Mouse (Mus musculus) heart, postnatal 10 days (tissue): ENCODE measurements around the gene Scyl1. TPM values are rescaled to one million over a fixed set of nuclear protein-coding genes. Genes with fewer than 3 reads are reported as not detected.
A peak's percentile ranks its signal among the peaks of the same experiment; 100 is the strongest.

ENCODE experiments used
- DNase-seq, 2 experiments: peaks; one replicate each; pipeline ENCODE4 v3.0.0; 2021
- intact Hi-C: fragments of 180-260 bp; cut with DNase I; formaldehyde crosslinking; loops from one replicate; pipeline ENCODE4 v1.15.1; 2025
- total RNA-seq, 2 experiments: library from RNA; stranded (reverse); gene quantifications; 2 replicates each; pipeline ENCODE4 v1.2.3; 2021

Gene Scyl1
- total RNA-seq, 2 experiments from 2014 or later: 63.4 to 65.7 TPM

GRCm38 (mm10) chr19:5725767-5726515 is 45.3 kb downstream of the Scyl1 start, which contains the start of gene Ehbp1l1:
Gene Ehbp1l1, minus strand, starts transcription at chr19:5726317.
- intact Hi-C loops: loop anchor here (1.0 to 5.0 kb wide), 2 partner anchors 12 to 79 kb away; no protein-coding TSS in a partner anchor

GRCm38 (mm10) chr19:5725029-5725707 is 46.1 kb downstream of the Scyl1 start:
- peak; percentile 90 to 93 for DNase-seq
- intact Hi-C loops: loop anchor here (5.0 kb wide), 1 partner anchor 78 kb away; no protein-coding TSS in a partner anchor

More at GRCm38 (mm10) chr19:5725767-5726515, 45.3 kb downstream of the Scyl1 start, which contains the start of gene Ehbp1l1:
- DNase-seq: peak; percentile 85

- peak; percentile 83 to 88 for DNase-seq
- intact Hi-C loops: no loop called here
Observed at GRCm38 (mm10) chr19:5724549-5724941, 46.7 kb downstream of the Scyl1 start.

GRCm38 (mm10) chr19:5723934-5724548 is 47.2 kb downstream of the Scyl1 start:
- intact Hi-C loops: no loop called here
- DNase-seq: no peak

- DNase-seq: no peak
- intact Hi-C loops: no loop called here
Observed at GRCm38 (mm10) chr19:5722848-5723425, 48.3 kb downstream of the Scyl1 start.

GRCm38 (mm10) chr19:5721233-5721632 is 50.0 kb downstream of the Scyl1 start:
- no peak for DNase-seq
- intact Hi-C loops: no loop called here

- intact Hi-C loops: no loop called here
Observed at GRCm38 (mm10) chr19:5716955-5717354, 54.3 kb downstream of the Scyl1 start.

GRCm38 (mm10) chr19:5715793-5716688 is 55.2 kb downstream of the Scyl1 start:
- peak in 1 of 2 experiments; percentile 50 for DNase-seq
- intact Hi-C loops: no loop called here

More at GRCm38 (mm10) chr19:5716955-5717354, 54.3 kb downstream of the Scyl1 start:
- DNase-seq: no peak

- intact Hi-C loops: loop anchor here (1.0 kb wide), 1 partner anchor 13 kb away; the partner anchor contains the start of gene Ehbp1l1
- DNase-seq: peak; percentile 88 to 89
Observed at GRCm38 (mm10) chr19:5713730-5714129, 57.5 kb downstream of the Scyl1 start.

- DNase-seq: no peak
- intact Hi-C loops: no loop called here
Observed at GRCm38 (mm10) chr19:5713255-5713654, 58.0 kb downstream of the Scyl1 start.

- DNase-seq: no peak
- intact Hi-C loops: loop anchor here (1.0 kb wide), 2 partner anchors 16 to 68 kb away; no protein-coding TSS in a partner anchor
Observed at GRCm38 (mm10) chr19:5711907-5712460, 59.2 kb downstream of the Scyl1 start.

GRCm38 (mm10) chr19:5711218-5711617 is 60.0 kb downstream of the Scyl1 start:
- intact Hi-C loops: loop anchor here (1.0 kb wide), 2 partner anchors 17 to 69 kb away; no protein-coding TSS in a partner anchor
- DNase-seq: peak; percentile 72 to 82

GRCm38 (mm10) chr19:5710581-5710980 is 60.6 kb downstream of the Scyl1 start:
- intact Hi-C loops: no loop called here
- no peak for DNase-seq

GRCm38 (mm10) chr19:5710068-5710467 is 61.2 kb downstream of the Scyl1 start:
- intact Hi-C loops: no loop called here

More at GRCm38 (mm10) chr19:5710068-5710467, 61.2 kb downstream of the Scyl1 start:
- no peak for DNase-seq

Other genes starting within 250 kb of the Scyl1 start
- not detected for gene Ovol1, start 210.8 kb downstream of the Scyl1 start, total RNA-seq
- 1 to 10 TPM; 4.1 to 4.5 TPM for gene Ap5b1, start 203.4 kb downstream of the Scyl1 start, total RNA-seq
- gene Rnaseh2c, start 169.5 kb downstream of the Scyl1 start, total RNA-seq: 10 to 100 TPM; 63.6 to 76.0 TPM
- gene Kat5, start 161.2 kb downstream of the Scyl1 start, total RNA-seq: 10 to 100 TPM; 34.2 to 43.5 TPM
- 10 to 100 TPM; 32.6 to 38.2 TPM for gene Rela, start 133.9 kb downstream of the Scyl1 start, total RNA-seq
- gene Sipa1, start 107.7 kb downstream of the Scyl1 start, total RNA-seq: 10 to 100 TPM; 44.2 to 49.6 TPM
- 10 to 100 TPM; 41.3 to 47.8 TPM for gene Map3k11, start 82.7 kb downstream of the Scyl1 start, total RNA-seq
- 10 to 100 TPM; 34.7 to 37.9 TPM for gene Pcnx3, start 82.5 kb downstream of the Scyl1 start, total RNA-seq
- not detected for gene Kcnk7, start 67.1 kb downstream of the Scyl1 start, total RNA-seq
- 100 to 1,000 TPM; 154 to 161 TPM for gene Ehbp1l1, start 45.1 kb downstream of the Scyl1 start, total RNA-seq
- gene Fam89b, start 41.8 kb downstream of the Scyl1 start, total RNA-seq: 10 to 100 TPM; 44.0 to 47.7 TPM
- 10 to 100 TPM; 77.0 to 79.2 TPM for gene Ltbp3, start 30.5 kb downstream of the Scyl1 start, total RNA-seq
- gene Frmd8, start 103.9 kb upstream of the Scyl1 start, total RNA-seq: 10 to 100 TPM; 19.0 to 20.5 TPM
- 1 to 10 TPM; 4.6 to 5.9 TPM for gene Slc25a45, start 106.4 kb upstream of the Scyl1 start, total RNA-seq
- 1 to 10 TPM; 1.1 to 1.2 TPM for gene Tigd3, start 122.7 kb upstream of the Scyl1 start, total RNA-seq
- gene Dpf2, start 141.6 kb upstream of the Scyl1 start, total RNA-seq: 100 to 1,000 TPM; 100 to 101 TPM
- 10 to 100 TPM; 14.0 to 16.0 TPM for gene Cdc42ep2, start 153.4 kb upstream of the Scyl1 start, total RNA-seq
- gene Pola2, start 192.8 kb upstream of the Scyl1 start, total RNA-seq: 10 to 100 TPM; 21.1 TPM
- gene Slc22a20, start 214.7 kb upstream of the Scyl1 start, total RNA-seq: not detected
- gene Capn1, start 244.5 kb upstream of the Scyl1 start, total RNA-seq: 10 to 100 TPM; 32.6 to 37.8 TPM